Mouse (Mus musculus) CD8-positive naive resting alpha-beta T cell, adult 2 months (primary cell): ENCODE measurements around the gene Fnip1.
"Not testable (repeated sequence)": the region's sequence is repeated elsewhere in the genome, so short reads cannot be mapped to it uniquely, and the experiment has no call there.

Experiments used
- DNase-seq, 2 experiments: peaks; one replicate each; pipeline ENCODE4 v3.0.0; 2022; ENCODE audit warnings: low read depth in 2 of 2, low spot score in 2 of 2

Fnip1 gene

GRCm38 (mm10) chr11:54437823-54438337 lies at the start of gene Fnip1:
Fnip1 (plus strand) TSS chr11:54438199.
- peak; percentile 90 to 92 for DNase-seq

DNA sequence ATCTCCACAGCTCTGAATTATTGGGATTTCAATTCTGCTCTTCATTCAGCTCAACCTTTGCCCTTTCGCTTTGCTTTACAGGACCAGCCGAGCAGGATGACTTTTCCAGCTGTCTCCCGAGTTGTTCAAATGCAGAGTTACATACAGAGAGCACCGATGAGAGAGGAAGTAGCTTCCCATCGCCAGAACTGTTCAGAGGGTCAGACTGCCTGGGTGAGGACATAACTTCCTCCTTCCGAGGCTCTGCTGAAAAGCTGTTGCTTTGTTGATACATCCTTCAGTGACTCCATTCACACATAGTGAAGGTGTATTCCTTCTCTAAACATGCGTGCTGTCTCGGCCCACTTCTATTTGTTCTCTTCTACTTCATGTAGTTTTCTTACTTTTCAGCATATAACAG lies 47.6 kb upstream of the Fnip1 start:
- DNase-seq: no peak

- no peak for DNase-seq
These were observed 46.7 kb upstream of the Fnip1 start for GRCm38 (mm10) chr11:54391326-54391725.

GRCm38 (mm10) chr11:54396686-54397085 lies 41.3 kb upstream of the Fnip1 start:
- DNase-seq: no peak

GRCm38 (mm10) chr11:54398058-54398457 lies 39.9 kb upstream of the Fnip1 start:
- DNase-seq: no peak

DNA sequence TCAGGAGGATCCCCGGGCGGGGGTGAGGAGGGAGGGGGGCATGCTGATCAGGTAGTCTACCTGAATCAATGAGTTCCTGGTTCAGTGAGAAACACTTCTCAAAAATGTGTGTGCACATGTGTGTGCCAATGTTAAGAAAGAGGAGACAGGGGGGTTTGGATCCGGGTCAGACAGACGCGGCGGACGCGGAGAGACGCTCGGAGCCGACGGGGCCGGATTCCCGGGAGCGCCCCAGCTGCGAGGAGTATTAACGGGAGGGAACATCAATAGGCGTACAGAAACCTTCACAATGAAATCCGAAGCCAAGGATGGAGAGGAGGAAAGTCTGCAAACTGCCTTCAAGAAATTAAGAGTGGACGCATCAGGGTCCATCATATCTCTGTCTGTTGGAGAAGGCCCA lies 37.2 kb upstream of the Fnip1 start:
- DNase-seq: not testable (repeated sequence)

DNA sequence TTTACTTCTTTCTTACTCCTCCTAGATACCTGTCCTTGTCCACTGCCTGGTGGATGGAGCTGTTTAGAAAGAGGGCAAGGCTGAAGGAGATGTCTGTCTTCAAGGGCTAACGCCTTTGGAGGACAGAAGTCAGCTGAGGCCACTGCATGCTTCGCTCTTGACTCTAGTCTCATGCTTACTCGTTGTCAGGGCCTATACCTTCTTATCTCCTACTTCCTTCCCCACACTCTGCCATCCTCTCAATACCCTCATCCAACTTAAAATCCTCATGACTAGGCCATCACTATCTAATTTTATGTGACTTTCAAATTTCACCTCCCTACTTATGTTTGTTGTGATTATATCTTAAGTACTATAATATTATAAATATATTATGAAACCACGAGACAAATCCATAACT lies 33.1 kb upstream of the Fnip1 start:
- no peak for DNase-seq

DNA sequence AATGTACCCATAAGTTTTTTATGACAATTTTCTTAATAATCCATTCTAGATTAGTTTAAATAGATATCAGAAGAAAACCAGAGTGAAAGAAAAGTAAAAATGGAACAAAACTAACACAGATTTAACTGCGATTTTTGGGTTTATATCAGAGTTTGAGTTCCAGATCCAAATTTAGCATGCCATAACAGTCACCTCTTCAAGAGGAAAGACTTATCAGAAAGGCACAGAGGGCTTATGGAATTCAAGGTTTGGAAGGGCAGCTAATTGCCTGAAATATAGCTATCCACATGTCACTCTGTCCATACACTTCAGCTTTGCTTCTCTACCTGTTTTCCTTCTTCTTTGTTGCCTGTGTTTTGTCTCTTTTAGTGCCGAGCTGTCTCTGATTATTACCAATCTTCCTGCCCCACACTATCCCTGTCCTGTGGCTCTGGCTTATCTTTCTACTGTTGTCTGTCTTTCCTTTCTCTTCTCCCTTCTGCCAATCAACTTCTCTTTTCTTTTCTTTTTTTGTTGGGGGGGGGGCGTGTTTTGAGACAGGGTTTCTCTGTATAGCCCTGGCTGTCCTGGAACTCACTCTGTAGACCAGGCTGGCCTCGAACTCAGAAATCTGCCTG lies 31.0 kb upstream of the Fnip1 start:
- DNase-seq: no peak

DNA sequence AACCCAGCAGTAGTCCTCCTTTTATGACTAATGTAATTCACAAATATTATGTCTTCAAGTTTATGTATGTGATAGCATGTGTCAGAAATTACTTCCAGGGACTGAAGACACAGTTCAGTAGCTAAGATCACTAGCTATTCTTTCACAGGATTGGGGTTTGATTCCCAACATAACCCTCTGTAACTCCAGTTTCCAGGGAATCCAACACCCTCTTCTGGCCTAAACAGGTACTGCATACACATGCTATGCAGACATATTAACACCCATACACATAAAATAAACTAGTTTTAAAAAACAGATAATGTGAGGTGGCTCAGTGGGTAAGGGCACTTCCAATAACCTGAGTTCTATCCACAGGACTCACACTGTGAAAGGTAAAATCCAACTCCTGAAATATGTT lies 27.4 kb upstream of the Fnip1 start:
- DNase-seq: no peak

DNA sequence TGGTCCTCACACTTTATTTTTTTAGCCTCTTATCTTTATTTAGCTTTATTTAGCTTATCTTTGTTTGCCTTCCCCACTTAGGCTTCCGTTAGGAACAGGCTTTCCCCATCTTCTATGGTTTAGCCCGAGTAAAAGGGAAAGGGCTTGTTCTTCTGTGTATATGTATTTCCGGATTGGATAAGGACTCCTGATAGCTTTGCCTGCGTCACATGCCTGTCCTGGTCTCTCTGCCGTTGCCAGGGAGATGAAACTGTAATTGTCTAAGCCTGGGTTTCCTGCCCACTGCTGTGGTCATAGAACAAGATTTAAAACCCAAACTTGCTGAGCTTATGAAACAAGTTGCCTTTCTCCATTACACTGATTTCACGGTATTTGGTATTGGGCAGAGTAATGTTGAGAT lies 25.0 kb upstream of the Fnip1 start:
- no peak for DNase-seq

DNA sequence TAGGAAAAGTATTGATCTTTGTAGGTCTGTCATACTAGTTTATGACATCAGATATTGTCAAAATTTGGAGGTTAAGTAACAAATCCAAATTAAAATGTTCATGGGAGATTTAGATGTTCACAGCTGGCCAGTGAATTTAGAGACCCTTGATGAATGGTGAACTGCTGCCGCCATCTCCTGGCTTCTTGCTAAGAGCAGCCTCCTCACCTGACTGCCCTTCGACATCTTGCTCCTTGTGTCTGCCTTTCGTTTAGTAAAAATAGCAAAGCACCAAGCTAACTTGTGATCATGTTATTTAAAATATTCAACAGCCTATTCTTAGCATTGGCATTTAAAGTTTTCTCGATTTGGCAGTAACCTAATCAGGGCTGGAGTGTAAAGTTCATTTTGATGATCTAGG lies 15.0 kb upstream of the Fnip1 start:
- DNase-seq: no peak

- no peak for DNase-seq
These were observed 11.7 kb upstream of the Fnip1 start for GRCm38 (mm10) chr11:54426267-54426666.

DNA sequence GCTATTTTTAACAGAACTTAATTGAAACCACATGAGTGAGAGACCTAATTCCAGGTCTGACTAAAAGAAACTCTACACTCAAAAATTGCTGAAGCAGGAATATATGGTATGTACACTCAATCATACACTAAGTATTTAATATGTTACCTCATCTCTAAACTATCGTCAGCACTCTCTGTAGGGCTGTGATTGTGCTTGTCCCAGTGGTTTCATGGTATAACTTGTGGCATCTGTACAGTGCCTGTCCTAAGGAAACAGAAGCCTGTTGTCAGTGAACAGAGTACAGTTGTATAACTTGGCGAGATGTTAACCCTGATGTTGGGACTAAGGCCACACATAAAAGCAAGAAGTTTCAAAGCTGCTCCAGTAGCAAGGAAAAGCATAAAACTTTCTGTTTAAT lies 10.9 kb upstream of the Fnip1 start:
- no peak for DNase-seq

GRCm38 (mm10) chr11:54427695-54428352 lies 10.2 kb upstream of the Fnip1 start:
- DNase-seq: no peak

GRCm38 (mm10) chr11:54429224-54429623 lies 8.8 kb upstream of the Fnip1 start:
- DNase-seq: no peak

- DNase-seq: no peak
These were observed 2.2 kb upstream of the Fnip1 start for GRCm38 (mm10) chr11:54435797-54436196.

- no peak for DNase-seq
These were observed 633 bp upstream of the Fnip1 start for GRCm38 (mm10) chr11:54437310-54437822.

GRCm38 (mm10) chr11:54438366-54438781 lies 375 bp downstream of the Fnip1 start:
- DNase-seq: peak; percentile 43 to 47

DNA sequence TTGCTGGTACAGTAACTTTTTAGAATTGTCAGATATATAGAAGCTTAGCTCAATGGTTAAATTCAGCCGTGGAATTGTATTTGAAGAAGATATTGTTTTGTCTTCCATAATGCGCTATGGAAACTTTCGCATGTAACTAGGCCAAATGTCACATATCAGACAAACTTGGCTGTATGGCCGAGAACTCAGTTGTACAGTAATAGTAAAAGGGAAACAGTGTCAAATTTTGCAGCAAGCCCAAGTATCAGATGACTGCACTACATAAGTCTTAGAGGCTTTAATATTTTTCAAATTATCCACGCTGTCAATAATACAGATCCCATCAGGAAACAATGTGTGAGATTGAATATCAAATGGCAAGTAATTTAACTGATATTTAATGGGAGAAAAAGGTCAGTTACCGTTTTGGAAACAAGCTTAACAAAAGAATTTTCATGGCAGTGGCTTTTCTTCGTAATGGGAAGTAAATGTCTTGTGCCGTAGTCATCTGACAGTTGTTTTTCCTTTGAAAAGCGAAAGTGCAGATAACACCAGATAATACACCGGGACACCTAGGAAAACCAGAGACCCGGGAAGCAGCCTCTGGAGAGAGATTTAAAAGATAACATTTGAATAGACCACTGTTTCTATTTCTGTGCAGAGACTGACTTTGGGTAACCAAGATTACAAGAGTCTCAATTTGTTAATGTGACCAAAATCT lies 1.1 kb downstream of the Fnip1 start:
- no peak for DNase-seq

GRCm38 (mm10) chr11:54439691-54440029 lies 1.7 kb downstream of the Fnip1 start:
- DNase-seq: no peak

- not testable (repeated sequence) for DNase-seq
These were observed 12.8 kb downstream of the Fnip1 start for GRCm38 (mm10) chr11:54450757-54451156.

- DNase-seq: no peak
These were observed 16.5 kb downstream of the Fnip1 start for GRCm38 (mm10) chr11:54454516-54454915.
